In the genomic region with DNA sequence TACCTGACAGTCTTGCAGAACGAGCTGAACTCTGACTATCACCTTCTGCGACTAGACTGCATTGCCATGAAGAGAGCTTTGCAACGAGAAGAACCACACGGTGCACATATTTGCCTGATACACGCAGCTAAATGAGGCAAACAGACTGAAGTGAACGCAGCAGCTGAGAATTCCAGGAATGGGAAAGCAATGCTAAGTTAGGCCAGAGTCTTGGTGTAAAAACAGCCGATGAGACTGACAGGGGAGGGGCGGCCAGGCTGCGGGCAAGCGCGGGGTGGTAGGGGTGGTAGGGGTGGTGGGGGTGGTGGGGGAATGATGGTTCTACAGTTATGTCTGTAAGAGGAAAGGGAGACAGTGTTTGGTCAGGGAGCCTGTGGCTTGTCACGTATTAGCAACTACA, we compare ENCODE assay signal across 9 mouse cellular contexts. TPM values are rescaled to one million over a fixed set of nuclear protein-coding genes. Genes with fewer than 3 reads are reported as not detected.
DNase-seq lines count a peak whose midpoint lies in the region; ATAC-seq and TF ChIP-seq lines count a peak whose summit lies in the region.
"Had no signal": no experiment of that assay in that cellular context is flagged by ENCODE, and none has a peak within 500 bp of the region (broad histone marks: within the 10 kb centered on the region; RNA-seq: fewer than 3 reads in every experiment).

No protein-coding gene starts in this region.

- no peaks in the 10 kb centered on the region for H3K4me1 ChIP-seq in hindbrain, postnatal 0 days (ENCODE audit: insufficient read depth, low read length)
- no peaks in the 10 kb centered on the region for H3K4me1 ChIP-seq in hindbrain, embryonic 11.5 days (replicated peaks; ENCODE audit: control insufficient read depth, insufficient read depth, low read length)
- H3K4me1 ChIP-seq in embryonic facial prominence, embryonic 14.5 days (ENCODE audit: control insufficient read depth, insufficient read depth, low read length), result 0 out of 2 replicates have a peak, but pooled peaks cover 3% of the 10 kb centered on the region

- H3K36me3 ChIP-seq in hindbrain, postnatal 0 days (ENCODE audit: insufficient read depth, low read length), result no peaks in the 10 kb centered on the region
- no peaks in the 10 kb centered on the region for H3K36me3 ChIP-seq in hindbrain, embryonic 11.5 days (ENCODE audit: control insufficient read depth, insufficient read depth, low read length)
- H3K36me3 ChIP-seq in embryonic facial prominence, embryonic 14.5 days (ENCODE audit: control insufficient read depth, insufficient read depth, low read length), result no peaks in the 10 kb centered on the region
- H3K36me3 ChIP-seq: liver, embryonic 15.5 days had no signal

- H3K9ac ChIP-seq in hindbrain, postnatal 0 days (replicated peaks; ENCODE audit: low read length), result no peak overlapping the region
- H3K9ac ChIP-seq in hindbrain, embryonic 11.5 days (ENCODE audit: low read depth, low read length), result no peak overlapping the region
- no peak overlapping the region for H3K9ac ChIP-seq in embryonic facial prominence, embryonic 14.5 days (ENCODE audit: low read depth, low read length)
- H3K9ac ChIP-seq: liver, embryonic 15.5 days had no signal

- 59% methylated on average over 12 of the region's 12 CpGs for WGBS in hindbrain, postnatal 0 days
- 68% methylated on average over 12 of the region's 12 CpGs for WGBS in hindbrain, embryonic 11.5 days
- 35% methylated on average over 12 of the region's 12 CpGs for WGBS in embryonic facial prominence, embryonic 14.5 days

- no peak for DNase-seq in hindbrain, postnatal 0 days (ENCODE audit: low spot score)
- no peak for DNase-seq in hindbrain, embryonic 11.5 days (ENCODE audit: low spot score)
- DNase-seq in Muller cell, postnatal 12 days (ENCODE audit: inconsistent ontology term), result peak; percentile 83
- DNase-seq in embryonic facial prominence, embryonic 14.5 days (ENCODE audit: low spot score), result peak; percentile 84
- peak; percentile 27 for DNase-seq in lung, postnatal 36 days
- no peak for DNase-seq in frontal cortex, postnatal 10 days (ENCODE audit: low spot score in 2 of 2)
- DNase-seq in adrenal gland, postnatal 10 days, result no peak

- TF ChIP-seq CTCF in hindbrain, postnatal 0 days (IDR thresholded peaks at IDR 0.05; ENCODE audit: low read depth), result no peak

- no peaks in the 10 kb centered on the region for H3K9me3 ChIP-seq in hindbrain, postnatal 0 days (ENCODE audit: low read length)
- no peaks in the 10 kb centered on the region for H3K9me3 ChIP-seq in hindbrain, embryonic 11.5 days (ENCODE audit: control insufficient read depth, low read length)
- no peaks in the 10 kb centered on the region for H3K9me3 ChIP-seq in embryonic facial prominence, embryonic 14.5 days (ENCODE audit: control insufficient read depth, low read length)
- H3K9me3 ChIP-seq: liver, embryonic 15.5 days had no signal

- ATAC-seq in hindbrain, postnatal 0 days, result no peak
- ATAC-seq in hindbrain, embryonic 11.5 days (ENCODE audit: low FRiP score), result no peak
- peak; percentile 76 for ATAC-seq in embryonic facial prominence, embryonic 14.5 days (ENCODE audit: low read depth)
- ATAC-seq: Patski had no signal

- H3K27me3 ChIP-seq in hindbrain, postnatal 0 days (ENCODE audit: insufficient read depth, low read length), result no peaks in the 10 kb centered on the region
- no peaks in the 10 kb centered on the region for H3K27me3 ChIP-seq in hindbrain, embryonic 11.5 days (ENCODE audit: control insufficient read depth, insufficient read depth, low read length)
- no peaks in the 10 kb centered on the region for H3K27me3 ChIP-seq in embryonic facial prominence, embryonic 14.5 days (replicated peaks; ENCODE audit: control insufficient read depth, insufficient read depth, low read length)
- H3K27me3 ChIP-seq: liver, embryonic 15.5 days; Patski had no signal

- no peak overlapping the region for H3K4me2 ChIP-seq in hindbrain, postnatal 0 days (ENCODE audit: low read depth, low read length)
- H3K4me2 ChIP-seq in hindbrain, embryonic 11.5 days (replicated peaks; ENCODE audit: low read depth, low read length), result no peak overlapping the region
- no peak overlapping the region for H3K4me2 ChIP-seq in embryonic facial prominence, embryonic 14.5 days (ENCODE audit: low read depth, low read length)
- H3K4me2 ChIP-seq: liver, embryonic 15.5 days had no signal

- H3K4me3 ChIP-seq in hindbrain, postnatal 0 days (ENCODE audit: low read length), result no peak overlapping the region
- no peak overlapping the region for H3K4me3 ChIP-seq in hindbrain, embryonic 11.5 days (ENCODE audit: low read depth, low read length)
- no peak overlapping the region for H3K4me3 ChIP-seq in embryonic facial prominence, embryonic 14.5 days (ENCODE audit: low read depth, low read length)
- H3K4me3 ChIP-seq: liver, embryonic 15.5 days had no signal

- 0 out of 2 replicates have a peak overlapping the region, but pooled peaks have one; percentile 36 for H3K27ac ChIP-seq in hindbrain, postnatal 0 days
- H3K27ac ChIP-seq in hindbrain, embryonic 11.5 days (ENCODE audit: low read depth, low read length), result no peak overlapping the region
- H3K27ac ChIP-seq in embryonic facial prominence, embryonic 14.5 days (replicated peaks; ENCODE audit: low read depth, low read length), result no peak overlapping the region
- H3K27ac ChIP-seq: liver, embryonic 15.5 days had no signal

RNA-seq across cellular contexts. Expression of a gene that starts 2.1 kb away (rescaled TPM):
- total RNA-seq in hindbrain, postnatal 0 days (2014; rRNA removed), result 0.22 and 0.42 TPM in 2 replicates
- polyA plus RNA-seq in hindbrain, postnatal 0 days (2015; fragmentation: Nextera tagmentation; extraction: Ambion mirVana), result 0.39 and 0.45 TPM in 2 replicates
- 0.09 and 0.52 TPM in 2 replicates for polyA plus RNA-seq in hindbrain, embryonic 11.5 days (2014; fragmentation: Nextera tagmentation; extraction: Ambion mirVana)
- polyA plus RNA-seq in embryonic facial prominence, embryonic 14.5 days (2014; fragmentation: Nextera tagmentation; extraction: Ambion mirVana), result 1.6 and 1.7 TPM in 2 replicates
- total RNA-seq in adrenal gland, postnatal 10 days (2021), result 1 to 10 TPM; 2.5 to 2.6 TPM

Comparison
In these comparisons a context has a peak if more than half of its experiments do, and no peak if none do; other contexts are left out.
1. DNase-seq: peak in Muller cell, postnatal 12 days (single experiment), embryonic facial prominence, embryonic 14.5 days (single experiment) and lung, postnatal 36 days (single experiment); none in hindbrain, postnatal 0 days (single experiment), hindbrain, embryonic 11.5 days (single experiment), frontal cortex, postnatal 10 days (0 of 2) and adrenal gland, postnatal 10 days (single experiment).